Mouse (Mus musculus): ENCODE measurements around the gene Gm17655. TPM values are rescaled to one million over a fixed set of nuclear protein-coding genes. Genes with fewer than 3 reads are reported as not detected.

Gene Gm17655
- total RNA-seq (2023): 10 to 100 TPM; 16.5 to 18.5 TPM

GRCm38 (mm10) chr5:110072413-110072812 is at the start of gene Gm17655:
Gene Gm17655, minus strand, starts transcription at chr5:110072513.

GRCm38 (mm10) chr5:110109991-110110441 is 37.7 kb upstream of the Gm17655 start, which contains the start of gene Zfp605:
Gene Zfp605, plus strand, starts transcription at chr5:110110092.

GRCm38 (mm10) chr5:110107581-110108304 is 35.4 kb upstream of the Gm17655 start, which contains the start of gene Gtpbp6:
Gene Gtpbp6, minus strand, starts transcription at chr5:110108197.

GRCm38 (mm10) chr5:110099656-110100580 is 27.6 kb upstream of the Gm17655 start, which contains the start of gene Plcxd1:
Gene Plcxd1, plus strand, starts transcription at chr5:110099969.

GRCm38 (mm10) chr5:110094030-110094846 is 21.9 kb upstream of the Gm17655 start, which contains the start of gene Gm35315:
Gene Gm35315, minus strand, starts transcription at chr5:110094420.

Other genes with a start within 250 kb of the Gm17655 start
- 10 to 100 TPM; 30.1 to 36.1 TPM for gene Gm15446, start 149.1 kb downstream of the Gm17655 start, total RNA-seq (2023)
- gene Zfp932, start 76.0 kb downstream of the Gm17655 start, total RNA-seq (2023): 10 to 100 TPM; 42.9 to 50.0 TPM
- gene Gm35315, start 21.9 kb upstream of the Gm17655 start, total RNA-seq (2023): under 1 TPM; 0.50 to 0.90 TPM
- 1 to 10 TPM; 1.3 to 2.2 TPM for gene Plcxd1, start 27.5 kb upstream of the Gm17655 start, total RNA-seq (2023)
- gene Gtpbp6, start 35.7 kb upstream of the Gm17655 start, total RNA-seq (2023): 100 to 1,000 TPM; 147 to 151 TPM
- gene Zfp605, start 37.6 kb upstream of the Gm17655 start, total RNA-seq (2023): 10 to 100 TPM in 1 of 2 experiments, 1 to 10 TPM in 1; 9.7 to 10.9 TPM
- gene Chfr, start 63.3 kb upstream of the Gm17655 start, total RNA-seq (2023): 100 to 1,000 TPM in 1 of 2 experiments, 10 to 100 TPM in 1; 91.1 to 105 TPM
- gene Golga3, start 104.2 kb upstream of the Gm17655 start, total RNA-seq (2023): 10 to 100 TPM; 38.2 to 39.1 TPM
- gene Ankle2, start 158.5 kb upstream of the Gm17655 start, total RNA-seq (2023): 100 to 1,000 TPM in 1 of 2 experiments, 10 to 100 TPM in 1; 100.0 to 115 TPM
- gene Pgam5, start 197.4 kb upstream of the Gm17655 start, total RNA-seq (2023): 10 to 100 TPM; 32.4 to 40.3 TPM
- gene Pxmp2, start 213.7 kb upstream of the Gm17655 start, total RNA-seq (2023): 1 to 10 TPM; 2.4 to 4.1 TPM
- 10 to 100 TPM in 1 of 2 experiments, 1 to 10 TPM in 1; 8.2 to 10.7 TPM for gene Pole, start 213.8 kb upstream of the Gm17655 start, total RNA-seq (2023)